Mouse (Mus musculus) testis, adult 2 months (tissue): Measurements from ENCODE around the gene Gm10718.
"Not testable (repeated sequence)": the region's sequence is repeated elsewhere in the genome, so short reads cannot be mapped to it uniquely, and the experiment has no call there.

Source experiments
- CTCF ChIP-seq: fragments of 200-500 bp; IDR thresholded peaks from 2 replicates; pipeline ENCODE4 v1.5.1; 2012; ENCODE audit warnings: low read depth, mild to moderate bottlenecking, inconsistent platforms, low read length, moderate library complexity; ENCODE audit not compliant: control insufficient read depth, insufficient read depth, insufficient replicate concordance
- POLR2A ChIP-seq: fragments of 200-500 bp; IDR thresholded peaks from 2 replicates; pipeline ENCODE4 v1.6.1; 2012; ENCODE audit warnings: low read depth, mild to moderate bottlenecking, inconsistent platforms, low read length, moderate library complexity; ENCODE audit not compliant: control insufficient read depth

GRCm38 (mm10) chr9:3001006-3001405, 22.3 kb upstream of the Gm10718 start:
- TF ChIP-seq POLR2A, CTCF: not testable (repeated sequence)
